Mouse (Mus musculus): ENCODE data around the gene Fam25c. TPM values are rescaled to one million over a fixed set of nuclear protein-coding genes. Genes with fewer than 3 reads are reported as not detected.

The Fam25c gene
- 1 to 10 TPM in 1 of 2 experiments, not detected in 1; 1.0 TPM for total RNA-seq (2021)

DNA sequence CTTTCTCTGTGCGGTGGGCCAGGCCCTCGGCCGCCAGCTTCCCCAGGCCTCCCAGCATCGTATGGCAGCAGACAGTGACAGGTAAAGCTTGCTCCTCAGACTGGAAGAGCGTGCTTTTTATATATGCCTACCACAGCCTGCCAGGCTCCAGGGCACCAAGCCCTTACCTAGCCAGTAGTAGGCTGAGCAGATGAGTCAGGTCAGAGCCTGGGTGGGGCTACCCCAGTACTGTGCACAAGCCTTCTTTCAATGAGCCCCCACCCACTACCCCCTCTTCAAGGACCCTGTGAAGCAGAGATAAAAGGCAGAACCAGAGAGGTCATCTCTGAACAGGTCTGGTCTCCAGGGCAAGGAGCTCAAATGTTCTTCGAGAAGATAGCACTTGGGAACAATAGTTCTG, at the start of gene Fam25c:
Gene Fam25c (minus strand): TSS at position 133 of the 400 bp plus-strand sequence.
- DNase-seq = no peak
- intact Hi-C loops (cut with DNase I) = no loop called here

- no peak for DNase-seq
- intact Hi-C loops (cut with DNase I) = no loop called here
These were observed 48.2 kb upstream of the Fam25c start for GRCm38 (mm10) chr14:34403424-34403823.

GRCm38 (mm10) chr14:34402871-34403270, 47.6 kb upstream of the Fam25c start:
- DNase-seq = no peak
- intact Hi-C loops (cut with DNase I) = no loop called here

DNA sequence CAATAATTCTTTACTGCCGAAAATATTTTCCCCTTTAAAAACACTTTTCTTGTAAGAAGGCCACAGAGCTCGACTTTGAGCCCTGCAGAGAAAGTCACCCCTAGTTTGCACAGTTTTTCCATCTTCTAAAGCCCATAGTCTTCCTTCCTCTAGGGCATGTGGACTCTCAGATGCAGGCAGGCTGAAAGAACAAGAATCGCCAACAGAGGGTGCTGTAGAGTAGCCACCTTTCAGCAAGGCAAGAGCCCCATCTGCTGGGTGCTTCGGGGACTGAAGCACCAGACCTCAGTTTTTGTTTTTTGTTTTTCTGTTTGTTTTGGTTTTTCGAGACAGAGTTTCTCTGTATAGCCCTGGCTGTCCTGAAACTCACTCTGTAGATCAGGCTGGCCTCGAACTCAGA, 45.9 kb upstream of the Fam25c start:
- intact Hi-C loops (cut with DNase I) = no loop called here
- peak; percentile 73 for DNase-seq

GRCm38 (mm10) chr14:34400021-34400420, 44.8 kb upstream of the Fam25c start:
- no peak for DNase-seq
- intact Hi-C loops (cut with DNase I) = no loop called here

- intact Hi-C loops (cut with DNase I) = no loop called here
- DNase-seq = no peak
These were observed 44.1 kb upstream of the Fam25c start for GRCm38 (mm10) chr14:34399301-34399700.

DNA sequence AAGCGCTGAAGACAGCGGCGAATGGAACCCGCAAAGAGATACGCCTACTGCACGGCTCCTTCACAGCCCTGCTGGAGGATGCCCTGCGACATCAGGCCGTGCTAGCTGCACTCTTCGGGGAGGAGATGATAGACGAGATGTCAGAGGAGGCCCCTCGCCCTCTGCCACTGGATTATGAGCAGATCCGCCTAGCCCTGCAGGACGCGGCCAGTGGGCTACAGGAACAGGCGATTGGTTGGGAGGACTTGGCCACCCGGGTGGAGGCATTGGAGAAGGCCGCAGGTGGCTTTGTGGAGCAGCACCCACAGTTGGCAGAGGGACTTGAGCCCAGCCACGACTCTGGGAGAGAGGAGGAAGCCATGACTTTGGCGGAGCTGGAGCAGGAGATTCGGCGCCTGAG, 43.7 kb upstream of the Fam25c start:
- no peak for DNase-seq
- intact Hi-C loops (cut with DNase I) = no loop called here

DNA sequence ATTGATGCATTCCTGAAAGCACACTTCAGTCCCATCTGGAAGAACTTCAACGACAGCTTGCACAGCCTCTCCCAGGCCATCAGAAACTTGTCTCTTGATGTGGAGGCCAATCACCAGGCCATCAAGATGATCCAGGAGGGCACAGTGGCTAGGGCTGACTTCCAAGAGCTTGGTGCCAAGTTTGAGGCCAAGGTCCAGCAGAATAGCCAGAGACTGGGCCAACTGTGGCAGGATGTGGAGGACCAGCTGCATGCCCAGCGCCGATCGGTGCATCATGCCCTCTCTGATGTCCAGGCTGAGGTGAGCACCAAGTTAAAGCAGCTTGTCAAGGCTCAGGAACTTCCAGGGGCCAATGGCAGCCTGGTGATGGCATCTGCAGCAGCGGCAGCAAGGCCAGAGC, 42.6 kb upstream of the Fam25c start:
- intact Hi-C loops (cut with DNase I) = no loop called here
- DNase-seq = no peak

- intact Hi-C loops (cut with DNase I) = no loop called here
- no peak for DNase-seq
These were observed 38.1 kb upstream of the Fam25c start for GRCm38 (mm10) chr14:34393295-34393694.

- no peak for DNase-seq
- intact Hi-C loops (cut with DNase I) = no loop called here
These were observed 27.9 kb upstream of the Fam25c start for GRCm38 (mm10) chr14:34382921-34383704.

- DNase-seq = no peak
- intact Hi-C loops (cut with DNase I) = loop anchor here (10.0 kb wide), 1 partner anchor 186 kb away; no protein-coding TSS in a partner anchor
These were observed 23.5 kb upstream of the Fam25c start for GRCm38 (mm10) chr14:34378560-34379331.

DNA sequence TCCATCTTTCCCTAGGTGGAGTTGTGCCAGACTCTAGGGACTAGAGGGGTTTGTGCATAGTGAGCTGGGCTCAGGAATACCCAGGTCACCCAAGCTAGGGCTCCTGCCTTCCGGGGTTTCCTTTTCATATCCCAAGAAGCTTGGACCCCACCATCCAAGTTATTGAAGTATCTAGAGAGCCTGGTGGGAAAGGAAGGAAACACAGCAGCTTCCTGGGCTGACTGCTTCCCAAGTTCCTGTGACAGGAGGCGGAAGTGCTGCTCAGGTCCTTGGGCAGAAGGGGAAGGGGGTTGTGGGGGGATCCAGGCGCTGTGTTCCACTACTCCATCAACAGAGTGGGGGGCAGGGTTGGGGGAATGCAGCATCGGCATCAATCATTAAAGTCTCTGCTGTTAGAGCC, 21.9 kb upstream of the Fam25c start:
- DNase-seq = no peak
- intact Hi-C loops (cut with DNase I) = loop anchor here (10.0 kb wide), 1 partner anchor 188 kb away; no protein-coding TSS in a partner anchor

- intact Hi-C loops (cut with DNase I) = loop anchor here (10.0 kb wide), 1 partner anchor 189 kb away; no protein-coding TSS in a partner anchor
These were observed 20.7 kb upstream of the Fam25c start for GRCm38 (mm10) chr14:34375941-34376340.

DNA sequence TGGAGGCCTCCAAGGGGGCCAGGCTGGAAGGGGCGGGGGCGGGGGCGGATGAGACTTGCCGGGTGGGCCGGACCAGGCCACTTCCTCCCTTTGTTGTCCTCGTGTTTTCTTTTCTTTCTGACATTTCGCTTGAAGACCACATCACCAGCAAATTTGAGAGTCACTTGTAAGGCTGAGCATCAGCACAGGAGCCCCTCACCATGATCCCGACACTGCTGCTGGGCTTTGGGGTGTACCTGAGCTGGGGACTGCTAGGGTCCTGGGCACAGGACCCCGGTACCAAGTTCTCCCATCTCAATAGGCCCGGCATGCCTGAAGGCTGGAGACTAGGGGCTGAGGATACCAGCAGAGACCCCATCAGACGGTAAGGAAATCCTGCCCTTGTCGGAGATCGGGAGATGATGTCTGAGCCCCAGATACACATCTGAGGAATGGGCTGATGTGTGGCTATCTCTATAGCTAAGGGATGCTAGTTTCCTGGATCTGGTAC, 20.2 kb upstream of the Fam25c start, which contains the start of gene Mmrn2:
Gene Mmrn2 (plus strand): TSS at position 51 of the 490 bp plus-strand sequence.
- intact Hi-C loops (cut with DNase I) = loop anchor here (10.0 kb wide), 1 partner anchor 189 kb away; no protein-coding TSS in a partner anchor
- no peak for DNase-seq

More at GRCm38 (mm10) chr14:34375941-34376340, 20.7 kb upstream of the Fam25c start:
- no peak for DNase-seq

- peak; percentile 11 for DNase-seq
- intact Hi-C loops (cut with DNase I) = loop anchor here (10.0 kb wide), 1 partner anchor 190 kb away; no protein-coding TSS in a partner anchor
These were observed 19.3 kb upstream of the Fam25c start, which contains the start of gene Sncg for GRCm38 (mm10) chr14:34374577-34374976. Gene Sncg, minus strand, starts transcription at chr14:34374789.

GRCm38 (mm10) chr14:34373581-34373980, 18.3 kb upstream of the Fam25c start:
- intact Hi-C loops (cut with DNase I) = loop anchor here (10.0 kb wide), 1 partner anchor 191 kb away; no protein-coding TSS in a partner anchor
- DNase-seq = no peak

DNA sequence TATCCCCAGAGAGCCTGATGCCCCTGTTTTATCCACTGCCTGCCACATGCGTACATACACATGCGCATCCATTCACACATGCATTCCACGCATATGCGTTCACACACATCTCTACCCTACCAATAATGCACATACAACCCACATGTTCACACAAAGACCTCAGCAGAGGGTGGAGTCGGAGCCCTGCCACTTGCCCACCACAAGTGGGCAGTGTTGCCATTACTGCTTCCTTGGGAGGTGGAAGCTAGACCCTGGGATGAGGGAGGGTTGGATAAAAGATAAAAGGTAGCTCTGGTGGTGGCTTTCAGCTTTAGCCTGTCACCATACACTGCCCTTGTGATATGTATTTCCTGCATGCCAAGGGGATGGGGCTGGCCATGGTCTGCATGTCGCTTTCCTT, 17.4 kb upstream of the Fam25c start:
- intact Hi-C loops (cut with DNase I) = loop anchor here (10.0 kb wide), 1 partner anchor 192 kb away; no protein-coding TSS in a partner anchor
- peak; percentile 65 for DNase-seq

DNA sequence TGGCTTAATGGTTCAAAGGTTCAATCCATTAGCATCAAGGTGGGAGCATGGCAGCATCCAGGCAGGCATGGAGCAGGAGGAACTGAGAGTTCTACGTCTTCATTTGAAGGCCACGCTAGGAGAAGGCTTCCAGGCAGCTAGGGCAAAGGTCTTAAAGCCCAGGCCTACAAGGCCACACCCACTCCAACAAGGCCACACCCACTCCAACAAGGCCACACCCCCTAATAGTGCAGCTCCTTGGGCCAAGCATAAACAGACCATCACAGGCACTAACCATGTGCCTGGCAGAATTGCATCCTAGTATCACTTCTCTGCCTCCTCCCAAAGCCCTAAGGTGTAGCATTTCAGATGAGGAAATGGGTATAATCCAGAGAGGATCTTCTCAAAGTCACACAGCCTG, 16.5 kb upstream of the Fam25c start:
- intact Hi-C loops (cut with DNase I) = loop anchor here (10.0 kb wide), 1 partner anchor 193 kb away; no protein-coding TSS in a partner anchor

DNA sequence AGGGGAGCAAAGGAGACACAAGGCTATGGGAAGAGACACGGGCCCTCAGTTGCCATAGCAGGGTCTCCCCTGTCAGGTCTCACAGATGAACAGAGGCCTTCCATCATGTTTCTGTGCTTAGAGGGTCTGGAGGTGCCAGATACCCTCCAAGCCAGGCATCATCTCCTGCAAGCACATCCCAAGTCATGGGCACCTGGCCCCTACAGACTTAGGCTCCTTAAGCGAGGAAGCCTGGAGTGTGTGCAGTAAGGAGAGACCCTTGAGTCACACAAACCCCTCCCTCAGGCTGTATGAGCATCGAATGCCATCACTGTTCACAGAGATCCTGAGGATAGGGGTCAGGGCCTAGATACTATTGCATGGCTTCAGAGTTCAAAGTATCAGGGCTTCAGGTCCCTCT, 15.7 kb upstream of the Fam25c start:
- DNase-seq = no peak
- intact Hi-C loops (cut with DNase I) = loop anchor here (10.0 kb wide), 1 partner anchor 194 kb away; no protein-coding TSS in a partner anchor

More for the DNA sequence above, 16.5 kb upstream of the Fam25c start:
- no peak for DNase-seq

DNA sequence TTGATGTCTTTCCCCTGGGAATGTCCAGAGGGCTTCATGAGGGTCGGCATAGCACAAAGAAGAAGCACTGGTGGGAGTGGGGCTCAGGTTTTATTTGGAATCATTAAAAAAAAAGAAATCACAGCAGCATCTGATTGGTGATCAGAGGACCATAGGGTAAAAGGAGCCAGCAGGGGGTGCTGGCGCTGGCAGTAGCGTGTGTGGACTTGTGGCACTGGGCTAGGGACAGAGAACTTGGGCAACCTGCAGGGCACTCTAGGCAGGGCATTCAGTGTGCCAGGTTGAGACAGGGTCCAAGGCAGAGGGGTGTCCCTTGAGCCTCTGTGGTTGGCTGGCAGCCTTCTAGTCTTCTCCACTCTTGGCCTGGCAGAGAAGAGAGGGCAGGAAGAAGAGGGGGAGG, 15.0 kb upstream of the Fam25c start:
- intact Hi-C loops (cut with DNase I) = loop anchor here (10.0 kb wide), 1 partner anchor 195 kb away; no protein-coding TSS in a partner anchor
- DNase-seq = peak; percentile 20

- no peak for DNase-seq
- intact Hi-C loops (cut with DNase I) = loop anchor here (10.0 kb wide), 2 partner anchors 90 to 280 kb away; partner anchors contain the start of gene Anxa8
These were observed 9.9 kb upstream of the Fam25c start for GRCm38 (mm10) chr14:34365147-34365507.
